Mouse (Mus musculus) frontal cortex, adult (tissue): ENCODE data around the gene Vps52.

Source experiments
- ATAC-seq: cut with Nextera tagmentation; 2 replicates; pipeline ENCODE4 v1.9.2; 2017; ENCODE audit warnings: mild to moderate bottlenecking, moderate library complexity, mixed read lengths; ENCODE audit not compliant: low TSS enrichment

Gene Vps52

GRCm38 (mm10) chr17:33920282-33921097, 35.1 kb upstream of the Vps52 start:
- ATAC-seq, result peak; percentile 35

- ATAC-seq, result no peak
Observed at GRCm38 (mm10) chr17:33921361-33921760, 34.3 kb upstream of the Vps52 start.

- no peak for ATAC-seq
Observed at GRCm38 (mm10) chr17:33924577-33925283, 30.9 kb upstream of the Vps52 start.

DNA sequence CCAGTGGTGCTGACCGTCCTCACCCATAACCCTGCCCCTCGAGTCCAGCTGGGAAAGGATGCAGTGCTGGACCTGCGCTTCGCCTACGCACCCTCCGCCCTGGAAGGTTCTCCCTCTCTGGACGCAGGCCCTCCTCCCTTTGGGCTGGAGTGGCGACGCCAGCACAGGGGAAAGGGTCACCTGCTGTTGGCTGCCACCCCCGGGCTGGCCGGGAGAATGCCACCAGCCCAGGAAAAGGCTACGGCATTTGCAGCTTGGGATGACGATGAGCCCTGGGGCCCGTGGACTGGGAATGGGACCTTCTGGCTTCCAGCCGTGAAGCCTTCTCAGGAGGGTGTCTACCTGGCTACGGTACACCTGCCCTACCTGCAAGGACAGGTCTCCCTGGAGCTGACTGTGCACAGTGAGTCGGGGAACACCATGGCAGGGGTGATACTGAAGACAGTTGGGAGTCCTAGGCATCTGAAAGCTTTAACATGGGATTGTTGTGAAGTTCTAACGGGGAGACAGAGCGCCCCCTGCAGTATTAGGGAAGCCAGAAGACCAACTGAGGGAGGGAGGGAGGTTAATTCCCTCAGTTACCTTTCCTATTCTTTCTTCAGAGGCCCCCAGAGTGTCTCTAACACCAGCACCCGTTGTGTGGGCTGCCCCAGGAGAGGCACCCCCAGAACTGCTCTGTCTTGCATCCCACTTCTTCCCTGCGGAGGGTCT, 30.1 kb upstream of the Vps52 start:
- no peak for ATAC-seq

GRCm38 (mm10) chr17:33926207-33926932, 29.2 kb upstream of the Vps52 start:
- no peak for ATAC-seq

- no peak for ATAC-seq
Observed at GRCm38 (mm10) chr17:33928251-33928947, 27.2 kb upstream of the Vps52 start.

DNA sequence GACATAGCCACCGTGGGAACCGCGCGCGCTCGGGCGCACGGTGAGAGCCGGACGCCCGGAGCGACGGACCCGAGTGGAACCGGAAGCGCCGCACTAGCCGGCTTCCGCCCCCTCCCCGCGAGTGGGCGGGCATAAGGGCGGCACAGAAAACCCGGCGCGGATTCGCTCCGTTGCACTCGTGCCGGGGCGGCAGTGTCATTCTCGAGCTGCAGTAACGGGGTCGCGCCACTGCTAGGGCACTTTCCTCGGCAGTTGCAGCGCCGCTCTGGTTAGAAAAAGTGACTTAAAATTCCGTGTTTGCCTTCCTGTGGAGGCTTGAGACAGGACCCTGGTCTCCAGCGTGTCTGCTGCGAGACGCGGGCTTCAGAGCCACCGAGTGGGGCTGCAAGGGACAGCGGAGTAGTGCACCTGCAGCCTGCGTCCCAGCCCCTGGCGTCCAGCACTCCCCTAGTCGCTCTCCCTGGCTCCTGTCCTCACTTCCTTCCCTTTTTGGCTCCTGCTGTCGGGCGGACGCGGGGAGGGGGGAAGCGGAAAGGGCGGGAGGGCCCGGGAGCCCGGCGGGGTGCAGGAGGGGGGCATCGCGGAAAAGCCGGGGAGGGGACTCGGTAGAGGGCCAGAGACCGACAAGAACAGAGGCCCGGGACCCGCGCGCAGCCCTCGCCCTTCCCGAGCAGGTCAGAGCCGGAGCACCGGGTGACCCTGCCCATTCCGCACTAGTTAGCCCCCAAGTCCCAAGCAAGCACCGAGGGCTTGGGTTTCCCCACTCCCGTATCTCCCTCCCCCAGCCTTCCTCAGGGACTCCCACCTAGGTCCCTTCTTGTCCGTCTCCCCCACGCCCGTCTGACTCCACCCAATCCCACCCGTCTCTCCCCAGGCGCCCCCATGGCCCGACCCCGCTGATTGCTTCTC, 26.0 kb upstream of the Vps52 start, which contains the start of gene Rgl2:
TSS of gene Rgl2 (plus strand) at position 173 of the 909 bp plus-strand sequence.
- ATAC-seq, result peak; percentile 68

DNA sequence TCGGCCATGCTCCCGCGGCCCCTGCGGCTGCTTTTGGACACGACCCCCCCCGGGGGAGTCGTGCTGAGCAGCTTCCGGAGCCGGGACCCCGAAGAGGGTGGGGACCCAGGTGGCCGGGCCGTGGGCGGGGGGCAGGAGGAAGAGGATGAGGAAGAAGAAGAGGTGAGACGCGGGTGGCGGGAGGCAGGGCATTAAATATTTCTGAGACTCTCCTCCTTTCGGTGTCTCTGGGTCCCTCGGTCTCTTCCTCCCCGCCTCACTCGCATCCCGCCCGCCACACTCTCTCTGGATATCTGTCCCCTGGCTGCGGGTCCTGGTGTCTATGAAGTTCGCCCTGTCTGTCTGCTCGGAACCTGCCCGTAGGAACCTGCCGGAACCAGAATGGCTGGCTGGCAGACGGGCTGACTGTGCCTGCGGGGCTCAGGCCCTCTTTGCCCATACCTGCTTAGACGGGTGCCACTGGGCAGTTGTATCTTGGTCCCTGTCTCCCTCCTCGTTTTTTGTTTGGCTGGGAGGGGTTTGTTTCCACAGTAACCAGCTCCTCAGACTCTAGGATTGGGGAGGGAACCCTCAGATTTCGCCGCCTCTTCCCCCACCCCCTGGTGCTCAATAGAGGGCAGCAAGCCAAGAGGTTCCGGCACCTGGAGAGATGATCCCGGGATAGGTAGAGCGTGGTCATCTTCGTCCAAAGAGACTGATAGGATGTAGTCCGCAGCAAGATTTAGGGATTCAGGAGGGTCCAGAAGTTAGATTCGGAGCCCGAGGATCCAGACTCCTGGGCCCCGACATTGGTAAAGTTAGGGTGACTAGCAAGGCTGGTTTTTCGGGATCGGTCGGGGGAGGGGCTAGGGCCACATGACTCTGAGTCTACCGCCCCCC, 25.1 kb upstream of the Vps52 start:
- peak; percentile 51 for ATAC-seq

DNA sequence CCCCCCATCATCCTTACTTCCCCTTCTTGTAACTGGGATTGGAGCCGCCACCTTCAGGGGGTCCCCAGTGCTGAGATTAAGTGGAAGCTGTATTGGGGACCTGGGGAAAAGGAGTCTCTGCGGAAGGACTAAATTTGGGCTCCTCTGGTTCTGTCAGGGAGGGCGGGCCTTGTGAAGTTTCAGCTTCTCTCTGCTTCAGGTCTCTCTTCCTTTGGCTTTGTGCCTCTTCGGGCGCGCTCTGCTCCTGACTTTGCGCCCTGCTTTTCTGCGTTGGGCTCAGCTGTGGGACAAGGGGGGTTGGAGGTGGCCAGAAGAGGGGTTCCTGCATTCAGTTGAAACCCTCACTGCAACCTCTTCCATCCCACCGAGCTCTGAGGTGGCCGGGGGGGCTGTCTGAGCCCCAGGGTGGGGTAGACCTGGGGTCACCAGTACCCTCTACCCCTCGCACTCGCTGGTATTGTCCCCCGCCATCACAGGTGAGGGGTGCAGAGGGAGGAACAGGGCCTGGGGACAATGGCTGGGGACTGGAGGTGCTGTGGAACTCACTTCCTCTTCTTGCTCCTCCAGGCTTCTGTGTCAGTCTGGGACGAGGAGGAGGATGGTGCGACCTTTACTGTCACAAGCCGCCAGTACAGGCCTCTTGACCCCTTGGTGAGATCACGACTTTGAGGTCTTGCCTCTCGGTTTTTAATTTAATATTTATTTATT, 24.3 kb upstream of the Vps52 start:
- peak; percentile 2; the same call in 1 of the 2 replicates for ATAC-seq

DNA sequence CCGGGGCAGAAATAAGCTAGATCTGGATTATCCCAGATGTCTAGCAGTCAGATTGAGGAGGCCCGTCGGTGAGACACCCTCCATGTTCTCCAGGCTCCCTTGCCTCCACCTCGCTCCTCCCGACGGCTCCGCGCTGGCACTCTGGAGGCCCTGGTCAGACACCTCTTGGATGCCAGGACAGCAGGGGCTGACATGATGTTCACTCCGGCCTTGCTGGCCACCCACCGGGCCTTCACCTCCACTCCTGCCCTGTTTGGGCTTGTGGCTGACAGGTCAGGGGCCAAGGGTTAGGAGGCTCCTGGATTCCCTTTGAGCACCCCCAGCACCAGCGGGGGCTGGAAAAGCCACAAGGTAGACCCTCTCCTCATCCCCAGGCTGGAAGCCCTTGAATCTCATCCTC, 23.7 kb upstream of the Vps52 start:
- no peak for ATAC-seq

DNA sequence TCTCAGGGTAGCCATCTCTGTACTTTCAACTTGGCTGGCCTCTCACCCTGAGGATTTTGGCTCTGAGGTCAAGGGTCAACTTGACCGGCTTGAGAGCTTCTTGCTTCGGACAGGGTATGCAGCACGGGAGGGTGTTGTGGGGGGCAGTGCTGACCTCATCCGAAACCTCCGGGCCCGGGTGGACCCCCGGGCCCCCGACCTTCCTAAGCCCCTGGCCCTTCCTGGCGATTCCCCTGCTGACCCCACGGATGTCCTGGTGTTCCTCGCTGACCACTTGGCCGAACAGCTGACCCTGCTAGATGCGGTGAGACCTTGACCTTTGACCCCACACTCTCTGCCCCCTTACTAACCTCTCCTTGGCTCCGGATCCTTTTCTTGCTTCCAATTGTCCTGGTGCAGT, 23.2 kb upstream of the Vps52 start:
- no peak for ATAC-seq

DNA sequence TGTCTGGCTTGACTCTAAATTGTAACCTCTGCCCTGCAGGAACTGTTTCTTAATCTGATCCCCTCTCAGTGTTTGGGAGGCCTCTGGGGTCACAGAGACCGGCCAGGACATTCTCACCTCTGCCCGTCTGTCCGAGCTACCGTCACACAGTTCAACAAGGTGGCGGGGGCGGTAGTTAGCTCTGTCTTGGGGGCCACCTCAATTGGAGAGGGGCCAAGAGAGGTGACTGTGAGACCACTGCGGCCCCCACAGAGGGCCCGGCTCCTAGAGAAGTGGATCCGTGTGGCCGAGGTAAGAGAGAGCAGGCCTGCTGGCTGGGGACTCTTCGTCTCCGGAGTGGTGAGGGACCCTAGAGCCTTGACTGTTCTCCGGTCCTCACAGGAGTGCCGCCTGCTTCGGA, 22.6 kb upstream of the Vps52 start:
- no peak for ATAC-seq

- ATAC-seq, result no peak
Observed at GRCm38 (mm10) chr17:33935422-33936055, 20.1 kb upstream of the Vps52 start.

GRCm38 (mm10) chr17:33936993-33937392, 18.6 kb upstream of the Vps52 start:
- no peak for ATAC-seq

DNA sequence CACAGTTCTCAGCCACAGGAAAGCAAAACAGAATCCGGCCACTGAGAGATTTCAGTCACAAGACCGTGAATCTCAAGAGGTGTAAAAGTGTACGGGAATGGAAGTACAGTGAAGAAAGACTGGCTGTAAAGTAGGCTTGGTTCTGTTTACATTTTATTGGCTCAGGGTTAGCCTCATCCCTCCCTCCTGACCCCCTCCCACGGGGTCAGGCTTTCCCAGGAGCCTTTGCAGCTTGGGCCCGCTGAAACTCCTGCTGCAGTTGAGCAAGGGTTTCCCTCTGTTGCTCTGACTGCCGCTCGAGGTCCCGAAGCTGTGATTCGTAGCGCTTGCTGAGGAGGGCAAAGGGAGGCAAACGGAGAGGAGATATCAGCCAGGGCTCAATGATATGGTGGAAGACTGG, 16.8 kb upstream of the Vps52 start:
- no peak for ATAC-seq

DNA sequence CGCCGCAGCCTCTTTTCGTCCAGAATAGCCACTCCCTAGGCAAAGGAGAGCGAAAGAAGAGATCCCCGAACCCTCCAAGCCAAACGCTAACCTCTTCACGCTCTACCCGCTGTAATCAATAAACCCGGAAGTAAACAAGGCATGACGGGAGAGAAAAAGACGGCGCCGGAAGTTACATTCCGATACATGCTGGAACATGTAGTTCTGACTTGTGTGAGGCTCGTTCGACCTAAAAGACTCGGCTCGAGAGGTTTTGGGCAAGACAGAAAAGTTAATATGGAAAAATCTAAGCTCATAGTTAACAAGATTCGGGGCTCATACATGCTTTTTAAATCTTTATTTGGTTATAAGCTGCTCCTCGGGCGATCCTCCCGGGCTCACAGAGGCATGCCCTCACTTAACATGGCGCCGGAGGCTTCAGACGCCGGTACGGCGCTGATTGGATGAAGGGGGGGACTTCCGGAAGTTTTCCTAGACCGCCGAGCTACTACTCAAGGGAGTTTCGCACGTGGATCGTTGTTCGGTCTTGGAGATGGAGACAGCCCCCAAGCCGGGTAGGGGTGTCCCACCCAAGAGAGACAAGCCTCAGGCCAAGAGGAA, 15.3 kb upstream of the Vps52 start, which contains the start of the genes Pfdn6 and Wdr46:
TSS of gene Pfdn6 (minus strand) at position 138 of the 600 bp plus-strand sequence.
TSS of gene Wdr46 (plus strand) at position 455 of the 600 bp plus-strand sequence.
- ATAC-seq, result peak; percentile 90

- no peak for ATAC-seq
Observed at GRCm38 (mm10) chr17:33940981-33941380, 14.6 kb upstream of the Vps52 start.
